Mouse (Mus musculus) ZHBTc4 (cell line): ENCODE results near the gene Piga.

Experiments used
- DNase-seq: peaks from one replicate; pipeline ENCODE4 v3.0.0-alpha.2; 2011; ENCODE audit warnings: low read depth, low spot score

The Piga gene

GRCm38 (mm10) chrX:164419471-164419939 is at the start of gene Piga:
Gene Piga (plus strand): TSS chrX:164419787.
- peak; percentile 97 for DNase-seq

- DNase-seq, result no peak
These were observed 49.0 kb upstream of the Piga start for GRCm38 (mm10) chrX:164370576-164370975.

- DNase-seq, result no peak
These were observed 46.5 kb upstream of the Piga start, which contains the start of gene Vegfd for GRCm38 (mm10) chrX:164373081-164373480. Gene Vegfd (plus strand): TSS chrX:164373378.

- no peak for DNase-seq
These were observed 45.0 kb upstream of the Piga start for GRCm38 (mm10) chrX:164374586-164374985.

GRCm38 (mm10) chrX:164379721-164380120 is 39.9 kb upstream of the Piga start:
- DNase-seq, result no peak

GRCm38 (mm10) chrX:164381618-164382408 is 37.8 kb upstream of the Piga start:
- DNase-seq, result peak; percentile 97

GRCm38 (mm10) chrX:164394091-164394490 is 25.5 kb upstream of the Piga start:
- no peak for DNase-seq

GRCm38 (mm10) chrX:164398456-164398855 is 21.1 kb upstream of the Piga start:
- peak; percentile 58 for DNase-seq

- no peak for DNase-seq
These were observed 14.4 kb upstream of the Piga start for GRCm38 (mm10) chrX:164405080-164405649.

GRCm38 (mm10) chrX:164406133-164407022 is 13.2 kb upstream of the Piga start:
- no peak for DNase-seq

- DNase-seq, result no peak
These were observed 11.2 kb upstream of the Piga start for GRCm38 (mm10) chrX:164408301-164408927.

- DNase-seq, result no peak
These were observed 9.0 kb upstream of the Piga start for GRCm38 (mm10) chrX:164410562-164410961.

GRCm38 (mm10) chrX:164416803-164417202 is 2.8 kb upstream of the Piga start:
- no peak for DNase-seq

- DNase-seq, result no peak
These were observed 1.6 kb upstream of the Piga start for GRCm38 (mm10) chrX:164418008-164418407.

- DNase-seq, result no peak
These were observed 368 bp downstream of the Piga start for GRCm38 (mm10) chrX:164419955-164420354.

- no peak for DNase-seq
These were observed 931 bp downstream of the Piga start for GRCm38 (mm10) chrX:164420518-164420917.

- DNase-seq, result no peak
These were observed 5.2 kb downstream of the Piga start for GRCm38 (mm10) chrX:164424821-164425220.

GRCm38 (mm10) chrX:164427295-164427694 is 7.7 kb downstream of the Piga start:
- DNase-seq, result no peak

- DNase-seq, result no peak
These were observed 8.6 kb downstream of the Piga start for GRCm38 (mm10) chrX:164428224-164428623.

- no peak for DNase-seq
These were observed 11.0 kb downstream of the Piga start for GRCm38 (mm10) chrX:164430621-164431020.

- DNase-seq, result no peak
These were observed 11.5 kb downstream of the Piga start for GRCm38 (mm10) chrX:164431133-164431532.

GRCm38 (mm10) chrX:164431541-164431940 is 12.0 kb downstream of the Piga start:
- no peak for DNase-seq
